Mouse (Mus musculus) stomach, postnatal 0 days (tissue): ENCODE results near the gene Mdm4.

Experiments used
- CTCF ChIP-seq: IDR thresholded peaks from 2 replicates; pipeline ENCODE4 v1.5.1; 2016; ENCODE audit warnings: antibody characterized with exemption, low read depth, mild to moderate bottlenecking, moderate library complexity
- EP300 ChIP-seq: optimal IDR thresholded peaks from 2 replicates; pipeline ENCODE3; 2016; ENCODE audit warnings: antibody characterized with exemption

GRCm38 (mm10) chr1:133024426-133024825 is 5.9 kb downstream of the Mdm4 start:
- TF ChIP-seq CTCF (no peak), EP300 (no peak)
